Mouse (Mus musculus): Measurements from ENCODE around the gene Sacm1l. TPM values are rescaled to one million over a fixed set of nuclear protein-coding genes. Genes with fewer than 3 reads are reported as not detected.

The Sacm1l gene
- 57.4 and 59.3 TPM in 2 replicates for polyA plus RNA-seq (2015; fragmentation: Nextera tagmentation; extraction: Ambion mirVana)

DNA sequence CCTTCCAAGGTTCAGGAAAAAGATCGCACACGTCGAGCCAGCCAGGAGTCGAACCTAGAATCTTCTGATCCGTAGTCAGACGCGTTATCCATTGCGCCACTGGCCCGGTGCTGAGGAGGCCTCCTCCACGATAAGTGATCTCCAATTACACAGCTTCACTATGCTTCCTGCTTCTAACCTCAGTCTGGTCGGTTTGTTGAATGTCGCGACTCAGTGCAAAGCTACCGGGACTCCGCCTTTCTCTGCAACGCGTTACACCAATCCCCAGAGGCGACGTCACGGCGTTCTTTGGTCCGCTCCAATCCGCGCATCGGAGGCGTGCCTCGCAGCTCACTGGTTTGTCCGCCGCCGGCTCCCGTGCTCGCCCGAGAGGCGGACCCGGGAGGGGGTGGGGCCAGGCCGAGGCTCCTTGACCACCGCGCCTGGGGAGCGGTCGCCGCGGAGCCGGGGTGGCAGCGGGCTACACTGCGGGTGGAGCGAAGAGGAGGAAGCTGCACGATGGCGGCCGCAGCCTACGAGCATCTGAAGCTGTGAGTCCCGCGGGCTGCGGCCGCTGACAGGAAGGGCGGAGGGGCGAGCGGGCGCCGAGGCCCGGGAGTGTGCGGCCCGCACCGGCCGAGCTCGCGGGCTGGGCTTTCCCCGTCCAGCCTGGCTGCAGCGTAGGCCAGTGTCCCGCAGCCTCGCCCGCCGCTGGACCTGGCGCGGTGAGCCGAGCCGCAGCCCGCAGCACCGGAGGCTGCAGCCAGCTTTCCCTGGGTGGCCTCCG, at the start of gene Sacm1l:
Gene Sacm1l (plus strand): TSS at position 368 of the 766 bp plus-strand sequence.
- Histone ChIP-seq H3K9me3 (replicated peaks) (no peaks in the 10 kb centered on the region), H3K4me3 (replicated peaks) (peak within 1 kb of the TSS; percentile 95), H3K4me1 (peaks cover 37% of the 10 kb centered on the region), H3K27me3 (replicated peaks) (no peaks in the 10 kb centered on the region), H3K9ac (replicated peaks) (peak within 1 kb of the TSS; percentile 90), H3K4me2 (peak within 1 kb of the TSS; percentile 68), H3K36me3 (no peaks in the 10 kb centered on the region), H3K27ac (replicated peaks) (peak within 1 kb of the TSS; percentile 90)
- peak; percentile 98 for ATAC-seq (ENCODE audit: low FRiP score)
- WGBS: under 1% methylated on average over 63 of the region's 79 CpGs

DNA sequence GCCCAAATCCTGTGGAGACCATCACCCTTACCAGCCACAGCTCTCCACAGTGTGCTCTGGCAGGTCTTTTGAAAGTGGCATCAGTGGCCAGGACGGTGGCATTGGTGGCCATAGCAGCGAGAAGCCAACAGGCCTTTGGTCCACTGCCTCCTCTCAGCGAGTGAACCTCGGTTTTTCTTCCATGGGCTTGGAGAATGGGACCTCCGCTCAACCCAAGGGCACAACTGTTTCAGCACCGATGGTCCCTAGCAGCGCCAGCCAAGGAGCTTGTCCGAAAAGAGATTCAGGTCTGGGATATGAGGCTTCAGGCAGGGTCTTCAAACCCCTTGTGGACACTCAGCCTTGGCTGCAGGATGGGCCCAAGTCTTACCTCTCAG, 49.7 kb upstream of the Sacm1l start:
- 0 out of 2 replicates have a peak overlapping the region, but pooled peaks have one; percentile 57 for H3K9ac ChIP-seq (replicated peaks)
- H3K27me3 ChIP-seq (replicated peaks): no peaks in the 10 kb centered on the region
- H3K27ac ChIP-seq (replicated peaks): no peak overlapping the region
- H3K36me3 ChIP-seq: no peaks in the 10 kb centered on the region
- H3K4me2 ChIP-seq: peak overlapping the region; percentile 76
- H3K9me3 ChIP-seq (replicated peaks): no peaks in the 10 kb centered on the region
- ATAC-seq (ENCODE audit: low FRiP score): no peak
- peaks cover 35% of the 10 kb centered on the region for H3K4me1 ChIP-seq
- 88% methylated on average over 8 of the region's 8 CpGs for WGBS
- H3K4me3 ChIP-seq (replicated peaks): peak overlapping the region; percentile 62

DNA sequence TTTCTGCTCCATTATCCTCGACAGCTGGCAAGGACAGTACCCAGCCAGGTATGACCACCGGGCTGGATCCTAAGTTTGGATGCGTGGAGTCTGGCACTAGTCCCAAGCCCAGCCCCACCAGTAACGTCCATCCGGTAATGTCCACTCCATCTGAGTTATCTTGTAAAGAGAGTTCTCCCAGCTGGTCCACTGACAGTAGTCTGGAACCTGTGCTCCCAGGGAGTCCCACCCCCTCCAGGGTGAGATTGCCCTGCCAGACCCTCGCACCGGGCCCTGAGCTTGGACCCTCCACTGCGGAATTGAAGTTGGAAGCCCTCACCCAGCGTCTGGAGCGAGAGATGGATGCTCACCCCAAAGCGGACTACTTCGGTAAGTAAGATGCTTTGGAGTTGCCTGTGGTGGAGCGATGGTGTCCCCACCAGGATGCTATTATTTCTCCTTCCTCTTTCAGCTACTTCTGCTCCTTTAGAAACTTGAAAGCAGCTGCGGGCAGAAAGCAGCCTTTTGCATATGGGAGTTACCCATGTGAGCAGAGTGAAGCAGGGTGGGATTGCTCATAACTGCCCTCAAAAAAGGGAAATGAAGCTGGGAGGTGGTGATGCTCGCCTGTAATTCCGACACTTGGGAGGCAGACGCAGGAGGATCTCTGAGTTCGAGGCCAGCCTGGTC, 49.2 kb upstream of the Sacm1l start:
- H3K9ac ChIP-seq (replicated peaks): no peak overlapping the region
- WGBS: 82% methylated on average over 18 of the region's 18 CpGs
- peak overlapping the region; percentile 8; the same call in 1 of the 2 replicates for H3K4me3 ChIP-seq (replicated peaks)
- no peak overlapping the region for H3K27ac ChIP-seq (replicated peaks)
- H3K36me3 ChIP-seq: no peaks in the 10 kb centered on the region
- peaks cover 35% of the 10 kb centered on the region for H3K4me1 ChIP-seq
- no peak for ATAC-seq (ENCODE audit: low FRiP score)
- H3K4me2 ChIP-seq: peak overlapping the region; percentile 76
- H3K27me3 ChIP-seq (replicated peaks): no peaks in the 10 kb centered on the region
- H3K9me3 ChIP-seq (replicated peaks): no peaks in the 10 kb centered on the region

DNA sequence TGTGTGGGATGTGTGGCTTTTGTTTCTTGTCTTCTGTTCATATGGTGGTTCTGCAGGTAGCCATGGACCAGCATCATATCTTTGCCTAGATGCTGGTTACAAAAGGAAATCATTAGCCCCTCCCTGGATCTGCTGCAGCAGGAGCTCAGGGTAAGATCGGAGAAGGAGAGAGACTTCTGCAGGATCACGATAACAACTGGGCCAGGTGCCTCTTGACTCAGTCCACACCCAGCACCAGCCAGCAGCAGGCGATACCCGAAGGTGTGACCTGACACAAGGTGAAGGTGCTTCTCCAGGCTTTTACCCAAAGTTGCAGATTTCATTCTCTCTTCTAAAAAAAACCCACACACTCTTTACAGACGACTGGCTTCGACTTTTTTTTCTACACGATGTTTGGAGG, 48.4 kb upstream of the Sacm1l start:
- no peaks in the 10 kb centered on the region for H3K36me3 ChIP-seq
- no peaks in the 10 kb centered on the region for H3K27me3 ChIP-seq (replicated peaks)
- no peak overlapping the region for H3K4me3 ChIP-seq (replicated peaks)
- ATAC-seq (ENCODE audit: low FRiP score): no peak
- 76% methylated on average over 7 of the region's 7 CpGs for WGBS
- no peak overlapping the region; the same call in 1 of the 2 replicates for H3K9ac ChIP-seq (replicated peaks)
- peaks cover 35% of the 10 kb centered on the region for H3K4me1 ChIP-seq
- no peaks in the 10 kb centered on the region for H3K9me3 ChIP-seq (replicated peaks)
- peak overlapping the region; percentile 76 for H3K4me2 ChIP-seq
- no peak overlapping the region for H3K27ac ChIP-seq (replicated peaks)

DNA sequence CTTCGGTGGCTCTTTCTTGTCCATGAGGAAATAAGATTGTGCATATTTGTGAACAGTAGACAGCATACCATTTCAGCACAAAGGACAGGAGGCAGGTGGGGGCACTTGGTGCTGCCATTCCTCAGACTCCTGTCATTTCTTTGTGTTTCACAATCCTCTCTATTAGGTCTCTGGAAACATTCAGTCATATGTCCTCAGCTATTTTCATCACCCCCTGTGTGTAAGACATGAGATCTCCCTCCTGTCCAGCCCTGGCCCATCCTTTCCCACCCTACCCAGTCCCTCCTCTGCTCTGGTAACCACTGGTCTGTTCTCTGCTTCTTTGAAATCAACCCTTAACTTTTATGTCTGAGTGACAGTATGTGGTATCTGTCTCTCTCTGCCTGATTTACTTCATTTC, 46.0 kb upstream of the Sacm1l start:
- Histone ChIP-seq H3K4me2 (no peak overlapping the region), H3K9ac (replicated peaks) (no peak overlapping the region), H3K36me3 (no peaks in the 10 kb centered on the region), H3K4me3 (replicated peaks) (no peak overlapping the region), H3K27me3 (replicated peaks) (no peaks in the 10 kb centered on the region), H3K27ac (replicated peaks) (no peak overlapping the region), H3K4me1 (peaks cover 29% of the 10 kb centered on the region), H3K9me3 (replicated peaks) (no peaks in the 10 kb centered on the region)
- no peak for ATAC-seq (ENCODE audit: low FRiP score)
- 87% methylated on average over 1 of the region's 1 CpGs for WGBS

DNA sequence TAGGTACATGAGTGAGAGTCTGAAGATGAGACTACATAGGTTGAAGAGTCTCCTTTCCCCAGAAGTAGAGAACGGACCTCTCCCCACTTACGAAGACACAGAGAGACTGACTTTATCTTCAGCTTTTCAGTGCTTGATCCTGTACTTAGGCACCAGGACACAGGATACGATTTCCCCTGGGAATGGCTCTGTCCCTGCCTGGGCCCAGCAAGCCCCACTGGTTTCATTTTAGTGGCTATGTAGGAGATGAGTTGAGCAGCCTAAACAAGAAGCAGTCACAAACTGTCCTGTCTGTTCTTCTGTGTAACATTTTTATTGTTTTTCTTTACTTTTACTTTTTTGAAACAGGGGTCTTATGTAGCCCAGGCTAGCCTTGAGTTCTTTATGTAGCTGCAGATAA, 44.7 kb upstream of the Sacm1l start:
- WGBS: 93% methylated on average over 3 of the region's 3 CpGs
- no peak for ATAC-seq (ENCODE audit: low FRiP score)
- Histone ChIP-seq H3K9ac (replicated peaks) (no peak overlapping the region), H3K4me1 (peaks cover 26% of the 10 kb centered on the region; the same call in 1 of the 2 replicates), H3K27me3 (replicated peaks) (no peaks in the 10 kb centered on the region), H3K36me3 (no peaks in the 10 kb centered on the region), H3K27ac (replicated peaks) (no peak overlapping the region), H3K4me2 (no peak overlapping the region), H3K4me3 (replicated peaks) (no peak overlapping the region), H3K9me3 (replicated peaks) (no peaks in the 10 kb centered on the region)

DNA sequence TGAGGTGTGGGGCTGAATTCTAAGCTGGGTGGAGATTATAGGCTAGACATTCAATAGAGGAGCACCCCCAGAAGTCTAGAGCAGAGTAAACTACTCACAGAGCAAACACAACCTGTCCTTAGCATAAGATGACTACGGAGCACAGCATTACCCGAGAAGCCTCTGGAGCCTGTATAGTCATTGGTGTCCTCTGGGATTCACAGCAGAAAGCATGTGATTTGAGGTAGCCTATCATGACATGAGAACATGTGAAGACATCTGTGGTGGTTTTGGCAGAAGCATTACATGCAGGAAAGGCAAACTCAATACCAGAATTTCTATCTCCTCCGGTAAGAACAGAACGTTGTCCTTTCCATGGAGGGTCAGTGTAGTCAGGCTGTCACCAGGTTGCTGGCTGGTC, 44.0 kb upstream of the Sacm1l start:
- H3K27ac ChIP-seq (replicated peaks): no peak overlapping the region
- peaks cover 23% of the 10 kb centered on the region; the same call in 1 of the 2 replicates for H3K4me1 ChIP-seq
- H3K36me3 ChIP-seq: no peaks in the 10 kb centered on the region
- ATAC-seq (ENCODE audit: low FRiP score): no peak
- H3K4me3 ChIP-seq (replicated peaks): no peak overlapping the region
- H3K4me2 ChIP-seq: no peak overlapping the region
- WGBS: 80% methylated on average over 4 of the region's 4 CpGs
- H3K9me3 ChIP-seq (replicated peaks): no peaks in the 10 kb centered on the region
- H3K27me3 ChIP-seq (replicated peaks): no peaks in the 10 kb centered on the region
- H3K9ac ChIP-seq (replicated peaks): no peak overlapping the region

DNA sequence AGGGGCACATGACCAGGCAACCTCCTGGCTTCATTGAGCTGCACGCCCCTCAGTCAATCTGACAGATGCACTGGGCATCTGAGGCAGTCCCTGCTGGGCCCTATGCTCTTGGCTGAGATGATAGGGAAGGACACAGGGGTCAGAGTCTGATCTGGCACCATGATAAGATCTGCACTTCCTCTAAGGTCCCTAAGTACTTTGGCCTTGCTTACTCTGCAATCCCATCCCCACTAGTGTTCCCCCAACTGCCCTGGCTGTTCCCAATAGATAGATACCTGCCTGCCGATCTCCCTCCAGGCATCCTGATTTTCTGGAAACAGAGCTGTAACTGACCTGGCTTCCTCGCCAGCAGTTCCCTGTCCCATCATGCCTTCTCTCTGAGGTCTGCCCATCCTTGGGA, 42.9 kb upstream of the Sacm1l start:
- Histone ChIP-seq H3K27me3 (replicated peaks) (no peaks in the 10 kb centered on the region), H3K9ac (replicated peaks) (no peak overlapping the region), H3K36me3 (no peaks in the 10 kb centered on the region), H3K9me3 (replicated peaks) (no peaks in the 10 kb centered on the region), H3K4me3 (replicated peaks) (no peak overlapping the region), H3K4me1 (peaks cover 26% of the 10 kb centered on the region; the same call in 1 of the 2 replicates), H3K27ac (replicated peaks) (no peak overlapping the region), H3K4me2 (no peak overlapping the region)
- no peak for ATAC-seq (ENCODE audit: low FRiP score)
- 83% methylated on average over 3 of the region's 3 CpGs for WGBS

DNA sequence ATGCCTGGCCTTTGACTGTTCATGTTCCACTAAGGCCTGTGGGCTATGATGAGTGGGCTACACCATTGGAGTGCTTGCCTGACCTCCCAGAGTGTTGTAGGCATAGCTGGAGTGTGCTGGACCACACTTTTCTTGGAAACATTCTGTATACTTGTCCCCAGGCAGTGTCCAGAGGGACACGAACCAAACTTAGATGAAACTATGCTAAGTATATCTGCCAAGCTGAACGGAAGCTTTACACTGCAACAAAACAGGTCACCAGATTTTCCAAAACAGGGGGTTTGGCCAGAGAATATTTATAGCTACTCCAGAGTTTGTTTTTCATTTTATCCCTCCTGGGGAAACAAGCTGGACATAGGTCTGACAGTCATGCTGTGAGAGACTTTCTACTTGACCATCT, 40.5 kb upstream of the Sacm1l start:
- Histone ChIP-seq H3K4me1 (peaks cover 23% of the 10 kb centered on the region), H3K36me3 (no peaks in the 10 kb centered on the region), H3K9ac (replicated peaks) (no peak overlapping the region), H3K4me3 (replicated peaks) (no peak overlapping the region), H3K27ac (replicated peaks) (no peak overlapping the region), H3K27me3 (replicated peaks) (no peaks in the 10 kb centered on the region), H3K9me3 (replicated peaks) (no peaks in the 10 kb centered on the region), H3K4me2 (no peak overlapping the region)
- ATAC-seq (ENCODE audit: low FRiP score): no peak
- WGBS: 85% methylated on average over 2 of the region's 2 CpGs

DNA sequence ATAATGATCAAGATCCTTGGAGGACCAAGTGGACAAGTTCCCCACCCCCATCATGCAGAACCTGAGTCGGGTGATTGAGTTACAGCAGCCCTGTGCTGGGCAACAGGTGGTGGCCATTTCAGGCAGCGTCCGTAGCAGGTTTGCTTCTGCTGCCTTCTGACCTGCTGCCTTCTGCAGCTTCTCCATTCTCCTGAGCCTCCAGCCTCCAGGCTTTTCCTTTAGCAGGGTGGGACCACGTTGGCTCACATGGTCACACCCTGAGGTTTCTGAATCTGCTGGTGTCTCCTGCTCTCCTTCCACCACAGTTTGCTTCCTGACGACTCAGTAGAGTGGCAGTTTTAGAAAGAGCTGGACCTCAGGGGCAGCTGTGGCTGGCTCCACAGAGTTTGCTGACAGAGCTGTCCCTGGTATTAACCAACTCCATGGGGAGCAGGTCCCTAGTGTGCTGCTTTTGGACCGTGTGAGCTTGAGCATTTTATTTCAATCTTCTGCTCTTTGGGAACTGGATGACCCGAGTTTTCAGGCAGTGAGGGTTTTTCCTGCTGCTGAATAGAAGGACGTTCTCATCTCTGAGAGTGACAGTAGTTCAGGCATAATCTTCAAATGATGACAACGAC, 39.7 kb upstream of the Sacm1l start:
- no peak for ATAC-seq (ENCODE audit: low FRiP score)
- no peak overlapping the region for H3K4me3 ChIP-seq (replicated peaks)
- H3K36me3 ChIP-seq: no peaks in the 10 kb centered on the region
- H3K9me3 ChIP-seq (replicated peaks): no peaks in the 10 kb centered on the region
- no peaks in the 10 kb centered on the region for H3K27me3 ChIP-seq (replicated peaks)
- H3K4me2 ChIP-seq: no peak overlapping the region
- 82% methylated on average over 9 of the region's 9 CpGs for WGBS
- peaks cover 23% of the 10 kb centered on the region for H3K4me1 ChIP-seq
- H3K9ac ChIP-seq (replicated peaks): no peak overlapping the region
- no peak overlapping the region for H3K27ac ChIP-seq (replicated peaks)

DNA sequence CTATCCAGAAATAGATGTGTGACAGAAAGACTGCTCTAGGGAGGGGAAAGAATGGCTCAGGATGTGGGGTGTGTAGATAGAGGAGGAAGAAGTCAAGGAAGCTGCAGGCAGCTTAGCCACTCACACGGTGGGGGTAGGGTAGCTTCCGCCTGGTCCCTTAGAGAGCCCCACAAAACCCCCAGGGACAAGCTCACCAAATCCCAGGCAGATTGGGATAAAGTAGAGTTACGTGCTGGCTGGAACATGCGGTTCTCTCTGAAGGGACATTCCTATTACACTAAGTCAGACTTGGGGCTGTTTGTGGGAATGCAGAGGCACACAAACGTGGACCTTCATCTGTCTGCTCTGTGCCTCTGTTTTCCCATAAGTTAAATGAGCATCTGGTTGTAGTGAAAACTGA, 38.6 kb upstream of the Sacm1l start:
- WGBS: 77% methylated on average over 5 of the region's 5 CpGs
- H3K9me3 ChIP-seq (replicated peaks): no peaks in the 10 kb centered on the region
- H3K9ac ChIP-seq (replicated peaks): no peak overlapping the region
- no peak overlapping the region for H3K27ac ChIP-seq (replicated peaks)
- ATAC-seq (ENCODE audit: low FRiP score): no peak
- H3K27me3 ChIP-seq (replicated peaks): no peaks in the 10 kb centered on the region
- no peak overlapping the region for H3K4me2 ChIP-seq
- H3K4me1 ChIP-seq: peaks cover 23% of the 10 kb centered on the region
- no peak overlapping the region for H3K4me3 ChIP-seq (replicated peaks)
- H3K36me3 ChIP-seq: no peaks in the 10 kb centered on the region

Measured in neural tube, embryonic 15.5 days (tissue).